In genomic region chr14:48655792-48656550, GRCm38 (mm10) we compare ENCODE assay signal across 17 mouse cellular contexts. TPM values are rescaled to one million over a fixed set of nuclear protein-coding genes. Genes with fewer than 3 reads are reported as not detected.
A peak's percentile ranks its signal among the peaks of the same experiment; 100 is the strongest.
DNase-seq lines count a peak whose midpoint lies in the region; ATAC-seq and TF ChIP-seq lines count a peak whose summit lies in the region.
"Had no signal": no experiment of that assay in that cellular context is flagged by ENCODE, and none has a peak within 500 bp of the region (broad histone marks: within the 10 kb centered on the region; RNA-seq: fewer than 3 reads in every experiment).

No protein-coding gene starts in this region.

- DNase-seq in heart, postnatal 0 days (ENCODE audit: low spot score) = no peak
- DNase-seq in heart, postnatal 36 days = no peak
- no peak for DNase-seq in ES-E14 (ENCODE audit: low read depth, low spot score)
- DNase-seq in embryonic facial prominence, embryonic 14.5 days (ENCODE audit: low spot score) = no peak
- DNase-seq in spleen, postnatal 36 days (ENCODE audit: low spot score in 2 of 2) = no peak
- no peak for DNase-seq in Muller cell, postnatal 12 days (ENCODE audit: inconsistent ontology term)
- DNase-seq: adrenal gland, adult 2 months; gastrocnemius, postnatal 25 days; heart, postnatal 14 days; kidney, adult 11 months; lung, postnatal 4 days had no signal

- H3K27ac ChIP-seq in heart, postnatal 0 days (ENCODE audit: low read depth) = no peak overlapping the region
- peak overlapping the region; percentile 100 for H3K27ac ChIP-seq in ES-E14 (ENCODE audit: insufficient read depth, low read depth, low read length, poor library complexity, severe bottlenecking)
- H3K27ac ChIP-seq in embryonic facial prominence, embryonic 14.5 days (replicated peaks; ENCODE audit: low read depth, low read length) = no peak overlapping the region
- H3K27ac ChIP-seq in midbrain, embryonic 13.5 days = peak overlapping the region; percentile 83
- H3K27ac ChIP-seq: liver, embryonic 14.5 days had no signal

- 11% methylated on average over 21 of the region's 21 CpGs for WGBS in heart, postnatal 0 days
- 9% methylated on average over 21 of the region's 21 CpGs for WGBS in embryonic facial prominence, embryonic 14.5 days
- 5% methylated on average over 21 of the region's 21 CpGs for WGBS in midbrain, embryonic 13.5 days

- H3K4me3 ChIP-seq in heart, postnatal 0 days (ENCODE audit: low read depth, low read length) = 0 out of 2 replicates have a peak overlapping the region, but pooled peaks have one; percentile 1
- peak overlapping the region; percentile 34 to 51 for H3K4me3 ChIP-seq in ES-E14 (ENCODE audit: insufficient read depth in 1 of 2, low read depth in 1 of 2, low read length in 2 of 2, poor library complexity in 1 of 2, severe bottlenecking in 1 of 2)
- no peak overlapping the region for H3K4me3 ChIP-seq in embryonic facial prominence, embryonic 14.5 days (ENCODE audit: low read depth, low read length)
- H3K4me3 ChIP-seq in midbrain, embryonic 13.5 days (replicated peaks) = peak overlapping the region; percentile 30
- H3K4me3 ChIP-seq: myocyte had no signal

- no peak overlapping the region for H3K4me2 ChIP-seq in heart, postnatal 0 days (ENCODE audit: low read depth, low read length)
- peak overlapping the region; percentile 18; the same call in 1 of the 2 replicates for H3K4me2 ChIP-seq in embryonic facial prominence, embryonic 14.5 days (ENCODE audit: low read depth, low read length)
- H3K4me2 ChIP-seq in midbrain, embryonic 13.5 days (replicated peaks) = peak overlapping the region; percentile 74

- no peaks in the 10 kb centered on the region for H3K36me3 ChIP-seq in heart, postnatal 0 days (replicated peaks; ENCODE audit: control insufficient read depth, insufficient read depth, low read length)
- peaks cover 6% of the 10 kb centered on the region; the same call in 1 of the 2 replicates for H3K36me3 ChIP-seq in ES-E14 (ENCODE audit: control insufficient read depth, insufficient read depth, low read length, poor library complexity, severe bottlenecking)
- no peaks in the 10 kb centered on the region for H3K36me3 ChIP-seq in embryonic facial prominence, embryonic 14.5 days (ENCODE audit: control insufficient read depth, insufficient read depth, low read length)
- H3K36me3 ChIP-seq in midbrain, embryonic 13.5 days = no peaks in the 10 kb centered on the region; the same call in 1 of the 2 replicates

- no peak for TF ChIP-seq EP300 in heart, postnatal 0 days (IDR thresholded peaks at IDR 0.05; ENCODE audit: low read depth)

- intact Hi-C loops in heart, postnatal 36 days (cut with DNase I) = no loop called here

- H3K4me1 ChIP-seq in heart, postnatal 0 days (ENCODE audit: control insufficient read depth, insufficient read depth) = no peaks in the 10 kb centered on the region; the same call in 1 of the 2 replicates
- H3K4me1 ChIP-seq in ES-E14 (ENCODE audit: control insufficient read depth in 2 of 2, insufficient read depth in 2 of 2, low read length in 2 of 2, poor library complexity in 1 of 2) = peaks cover 6 to 16% of the 10 kb centered on the region in 2 experiments
- H3K4me1 ChIP-seq in embryonic facial prominence, embryonic 14.5 days (ENCODE audit: control insufficient read depth, insufficient read depth, low read length) = no peaks in the 10 kb centered on the region
- H3K4me1 ChIP-seq in midbrain, embryonic 13.5 days (replicated peaks) = peaks cover 89% of the 10 kb centered on the region

- H3K27me3 ChIP-seq in heart, postnatal 0 days (ENCODE audit: control insufficient read depth, insufficient read depth, low read length) = peaks cover 100% of the 10 kb centered on the region
- peaks cover 99% of the 10 kb centered on the region for H3K27me3 ChIP-seq in embryonic facial prominence, embryonic 14.5 days (replicated peaks; ENCODE audit: control insufficient read depth, insufficient read depth, low read length)
- H3K27me3 ChIP-seq in midbrain, embryonic 13.5 days = peaks cover 77% of the 10 kb centered on the region

- H3K9me3 ChIP-seq in heart, postnatal 0 days (replicated peaks; ENCODE audit: control insufficient read depth, low read length) = no peaks in the 10 kb centered on the region
- no peaks in the 10 kb centered on the region for H3K9me3 ChIP-seq in ES-E14 (ENCODE audit: control insufficient read depth, insufficient read depth, low read depth, low read length)
- H3K9me3 ChIP-seq in embryonic facial prominence, embryonic 14.5 days (ENCODE audit: control insufficient read depth, low read length) = no peaks in the 10 kb centered on the region
- no peaks in the 10 kb centered on the region for H3K9me3 ChIP-seq in midbrain, embryonic 13.5 days

- TF ChIP-seq CTCF in heart, postnatal 0 days (IDR thresholded peaks at IDR 0.05; ENCODE audit: low read depth) = no peak

- no peak overlapping the region for H3K9ac ChIP-seq in heart, postnatal 0 days (replicated peaks; ENCODE audit: low read depth, low read length)
- peak overlapping the region; percentile 59; the same call in 1 of the 2 replicates for H3K9ac ChIP-seq in ES-E14 (ENCODE audit: insufficient read depth, low read depth, low read length, poor library complexity, severe bottlenecking)
- no peak overlapping the region for H3K9ac ChIP-seq in embryonic facial prominence, embryonic 14.5 days (ENCODE audit: low read depth, low read length)
- peak overlapping the region; percentile 63 for H3K9ac ChIP-seq in midbrain, embryonic 13.5 days (replicated peaks)
- H3K9ac ChIP-seq: liver, embryonic 14.5 days had no signal

- no peak for ATAC-seq in heart, postnatal 0 days (ENCODE audit: insufficient read depth, low read depth)
- no peak for ATAC-seq in embryonic facial prominence, embryonic 14.5 days (ENCODE audit: low read depth)
- no peak for ATAC-seq in midbrain, embryonic 13.5 days
- no peak for ATAC-seq in inflammation-experienced regulatory T-cells, adult 6 months

- in situ Hi-C loops in ES-E14 (cut with MboI; ENCODE audit: low sequenced_read_pairs in 2 of 2, unreplicated experiment in 2 of 2) = no loop called here

TF ChIP-seq in ES-E14, 5 proteins besides CTCF, POLR2A, EP300 and RAD21:
- TF ChIP-seq CHD2 (IDR thresholded peaks at IDR 0.05; ENCODE audit: low read depth, low read length) (no peak), ZC3H11A (IDR thresholded peaks at IDR 0.05; ENCODE audit: borderline replicate concordance, low read depth, low read length) (no peak), ZNF384 (IDR thresholded peaks at IDR 0.05; ENCODE audit: low read depth, low read length) (no peak), MAFK (IDR thresholded peaks at IDR 0.05; ENCODE audit: insufficient read depth, low read depth, low read length) (no peak)

RNA-seq across cellular contexts. Expression of gene Otx2, which starts 17.6 kb away (rescaled TPM):
- not detected in 2 replicates for total RNA-seq in heart, postnatal 0 days (2014; rRNA removed; ENCODE audit: low replicate concordance)
- not detected in 2 replicates for polyA plus RNA-seq in heart, postnatal 0 days (2015; fragmentation: Nextera tagmentation; extraction: Ambion mirVana)
- total RNA-seq in heart, postnatal 36 days (2021) = not detected
- total RNA-seq in ES-E14 (2012; rRNA removed) = 12.3 and 16.3 TPM in 2 replicates
- polyA plus RNA-seq in embryonic facial prominence, embryonic 14.5 days (2014; fragmentation: Nextera tagmentation; extraction: Ambion mirVana) = 5.5 and 5.7 TPM in 2 replicates
- polyA plus RNA-seq in midbrain, embryonic 13.5 days (2015; fragmentation: Nextera tagmentation; extraction: Ambion mirVana) = 133 and 155 TPM in 2 replicates
- polyA plus RNA-seq in inflammation-experienced regulatory T-cells, adult 6 months (2017; shearing (Covaris generic)) = not detected
- total RNA-seq: adrenal gland, adult 2 months; gastrocnemius, postnatal 25 days; heart, postnatal 14 days had no signal
- polyA plus RNA-seq: adrenal gland, adult 2 months; large intestine, adult 2 months; myocyte; small intestine, adult 2 months had no signal

Comparison
In these comparisons a context has a peak if more than half of its experiments do, and no peak if none do; other contexts are left out.
1. H3K27ac ChIP-seq: peak in ES-E14 (single experiment) and midbrain, embryonic 13.5 days (single experiment); none in heart, postnatal 0 days (single experiment) and embryonic facial prominence, embryonic 14.5 days (single experiment).
2. H3K9ac ChIP-seq: peak in ES-E14 (single experiment) and midbrain, embryonic 13.5 days (single experiment); none in heart, postnatal 0 days (single experiment) and embryonic facial prominence, embryonic 14.5 days (single experiment).
3. RNA of gene Otx2, which starts 17.6 kb away (polyA plus RNA-seq): 133 to 155 TPM in midbrain, embryonic 13.5 days; 5.5 to 5.7 TPM in embryonic facial prominence, embryonic 14.5 days, not detected in inflammation-experienced regulatory T-cells, adult 6 months and not detected in heart, postnatal 0 days; every median in the first group is over 10 times any median in the second.